Mouse (Mus musculus): ENCODE results near the gene Pde4d. TPM values are rescaled to one million over a fixed set of nuclear protein-coding genes. Genes with fewer than 3 reads are reported as not detected.

The Pde4d gene
- total RNA-seq, 1 experiment from 2014 or later: 18.9 TPM

DNA sequence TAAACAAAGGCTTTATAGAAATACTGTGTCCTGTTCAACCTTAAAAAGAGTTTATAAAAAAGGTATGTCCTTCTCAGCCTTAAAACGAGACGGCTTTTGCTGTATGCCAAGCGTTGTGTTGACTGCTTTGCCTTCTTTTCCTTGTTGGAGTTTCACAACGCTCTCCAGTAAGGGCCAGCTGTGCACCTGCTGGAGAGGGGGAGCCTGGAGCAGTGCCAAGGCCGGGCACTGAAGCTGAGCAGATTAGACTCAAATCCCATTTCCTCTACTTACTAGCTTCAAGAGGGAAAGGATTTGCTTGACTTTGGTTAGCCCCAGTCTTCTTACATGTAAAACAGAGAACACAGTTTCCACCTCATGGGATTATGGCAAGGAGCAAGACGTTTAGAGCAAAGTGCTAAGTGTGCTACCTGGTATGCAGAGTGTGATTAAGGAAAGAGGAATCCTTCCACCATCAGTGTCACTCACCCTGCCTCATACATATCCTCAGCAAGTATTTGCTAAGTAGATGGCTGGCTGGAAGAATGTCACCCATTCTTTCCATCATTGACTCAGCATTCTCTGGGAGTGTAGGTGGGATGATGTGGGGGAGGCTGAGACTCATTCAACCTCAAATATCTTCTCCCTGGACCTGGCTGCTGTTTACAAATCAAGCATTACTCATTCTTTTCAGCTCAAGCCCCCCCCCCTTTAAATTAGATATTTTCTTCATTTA is 149.6 kb downstream of the Pde4d start:
- no peak for DNase-seq

DNA sequence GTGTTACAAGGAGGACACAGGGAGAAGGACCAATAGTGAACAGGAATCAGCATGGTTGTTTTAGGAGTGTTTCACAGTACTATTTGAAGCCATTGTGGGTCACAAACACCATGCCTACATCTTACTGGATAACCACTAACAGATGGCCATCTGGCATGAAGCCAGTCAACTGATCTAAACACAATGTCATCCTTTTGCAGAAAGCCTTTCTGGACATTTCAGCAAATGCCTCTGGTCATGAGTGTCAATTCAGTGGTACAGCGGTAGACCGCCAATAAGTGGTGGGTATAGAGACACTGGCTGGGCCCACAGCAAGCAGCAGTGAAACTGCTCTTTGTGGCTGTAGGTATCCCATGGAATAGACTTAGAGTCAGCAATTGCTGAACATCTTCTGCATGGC is 151.3 kb downstream of the Pde4d start:
- DNase-seq: no peak

DNA sequence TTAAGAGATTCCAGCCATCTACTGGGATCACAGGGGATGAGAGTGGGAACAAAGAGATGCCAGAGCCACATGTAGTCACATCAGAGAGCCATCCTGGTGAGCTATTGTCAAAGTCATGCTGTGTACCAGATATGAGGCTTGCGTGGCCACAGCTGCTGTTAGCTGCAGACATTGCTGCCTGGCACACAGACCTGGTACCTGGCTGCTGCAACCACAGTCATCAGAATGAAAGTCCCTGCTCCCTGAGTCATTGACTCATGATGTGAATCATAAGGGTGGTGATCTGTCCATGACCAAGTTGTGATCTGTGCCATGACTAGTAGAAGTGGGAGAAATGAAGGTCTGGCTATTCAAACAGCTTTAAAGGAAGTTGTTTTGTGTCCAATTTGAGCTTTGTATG is 153.8 kb downstream of the Pde4d start:
- DNase-seq: no peak

DNA sequence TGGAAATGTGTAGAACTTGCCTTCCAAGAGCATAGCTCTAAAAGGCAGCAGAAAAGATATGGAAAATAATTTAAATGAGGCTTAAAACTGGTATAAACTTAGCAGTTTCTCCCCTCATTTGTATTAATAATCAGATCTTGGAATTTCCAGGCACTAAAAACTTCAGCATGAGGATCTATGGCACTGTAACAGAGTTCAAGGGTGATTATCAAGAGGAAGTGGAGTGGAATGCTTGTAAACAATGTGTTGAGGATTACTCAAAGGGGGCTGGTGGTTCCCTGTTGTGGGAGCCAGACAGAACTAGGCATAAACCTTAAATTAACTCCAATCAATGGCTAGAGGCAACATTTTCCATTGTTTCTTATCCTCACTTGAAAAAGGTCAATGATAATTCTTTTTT is 154.5 kb downstream of the Pde4d start:
- no peak for DNase-seq

DNA sequence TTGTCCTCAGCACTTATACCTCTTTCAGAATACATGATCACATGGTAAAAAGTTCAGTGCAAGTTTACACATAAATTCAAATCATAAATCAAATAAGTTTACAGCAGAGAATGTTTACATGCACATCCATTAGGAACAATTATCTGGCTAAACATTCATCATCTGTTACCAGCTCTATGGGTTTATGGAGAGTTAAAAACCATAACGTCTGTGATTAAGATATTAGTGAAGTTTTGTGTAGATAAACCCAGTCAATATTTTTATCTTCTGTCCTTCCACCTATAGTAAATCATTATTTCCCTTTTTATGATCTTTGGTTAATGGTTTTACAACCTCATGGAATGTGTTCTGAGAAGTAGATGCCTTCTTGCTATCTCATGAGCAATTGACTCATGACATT is 168.5 kb downstream of the Pde4d start:
- no peak for DNase-seq

DNA sequence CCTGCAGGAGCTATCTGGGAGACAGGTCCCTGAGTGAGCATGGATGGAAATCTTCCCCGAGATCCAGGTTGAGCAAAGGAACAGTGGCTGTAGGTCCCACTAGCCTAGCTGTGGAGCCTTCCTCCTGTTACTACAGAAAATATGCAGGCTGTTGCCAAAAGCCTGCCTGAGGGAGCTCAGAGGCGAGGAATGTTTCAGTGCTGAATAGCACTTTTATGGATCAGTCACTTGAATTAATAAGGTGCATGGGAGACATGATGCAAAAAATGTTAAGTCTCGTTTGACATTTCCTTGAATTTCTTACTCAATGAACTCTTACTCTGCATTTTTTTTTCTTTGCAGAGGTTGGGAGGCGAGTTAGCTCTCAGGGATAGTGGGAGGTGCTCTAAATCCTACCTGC is 172.9 kb downstream of the Pde4d start:
- no peak for DNase-seq

DNA sequence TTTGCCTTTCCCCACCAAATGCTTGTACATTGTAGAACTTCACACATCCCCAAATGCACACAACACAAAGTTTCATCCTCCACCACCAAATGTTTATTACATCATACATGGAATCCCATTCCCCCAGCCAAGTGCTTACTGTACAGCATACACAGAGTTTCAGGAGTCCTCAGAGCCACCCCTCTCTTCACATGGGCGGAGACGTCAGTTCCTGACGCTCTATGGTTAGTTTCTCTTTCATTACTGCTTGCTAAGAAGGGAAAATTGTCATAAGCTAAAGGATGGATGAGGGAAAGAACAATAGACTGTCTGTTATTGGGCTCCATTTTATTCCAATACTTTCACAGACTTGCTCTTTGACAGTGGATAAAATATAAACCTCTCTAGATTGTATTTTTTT is 174.2 kb downstream of the Pde4d start:
- no peak for DNase-seq

DNA sequence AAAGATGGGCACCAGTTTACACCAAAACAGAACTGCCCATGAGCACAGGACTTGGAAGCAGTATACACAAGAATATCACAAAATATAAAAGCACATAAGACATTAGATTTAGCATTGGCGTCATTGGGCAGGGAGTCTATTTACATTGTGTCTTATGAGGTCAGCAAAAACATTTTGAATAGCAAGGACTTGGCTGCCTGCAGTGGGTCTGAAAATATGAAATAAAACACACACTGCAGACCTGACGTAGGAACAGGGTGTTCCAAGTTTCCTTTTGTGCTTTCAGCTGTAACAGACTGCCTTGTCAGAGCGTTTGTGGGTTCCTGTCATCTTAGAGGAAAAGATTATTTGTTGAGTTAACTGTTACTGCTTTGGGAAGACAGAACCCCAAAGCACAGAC is 176.4 kb downstream of the Pde4d start:
- no peak for DNase-seq

DNA sequence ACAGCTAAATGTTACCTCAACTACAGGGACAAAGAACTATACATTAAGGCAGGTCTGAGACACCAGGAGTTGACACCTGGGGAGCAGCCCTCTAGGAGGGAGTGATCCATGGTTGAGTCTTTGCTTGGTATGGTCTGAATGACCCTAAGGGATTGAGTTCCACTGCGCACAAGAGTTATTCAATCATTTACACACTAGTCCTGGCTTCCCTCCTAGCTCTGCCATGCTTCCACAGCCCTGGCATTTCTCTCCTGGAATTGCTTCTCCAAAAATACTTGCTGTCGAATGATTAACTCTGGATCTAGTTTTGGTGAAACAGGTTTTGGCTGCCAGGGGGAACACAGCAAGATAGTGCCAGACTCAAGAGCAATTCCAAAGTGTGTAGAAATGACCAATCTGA is 178.8 kb downstream of the Pde4d start:
- DNase-seq: no peak

DNA sequence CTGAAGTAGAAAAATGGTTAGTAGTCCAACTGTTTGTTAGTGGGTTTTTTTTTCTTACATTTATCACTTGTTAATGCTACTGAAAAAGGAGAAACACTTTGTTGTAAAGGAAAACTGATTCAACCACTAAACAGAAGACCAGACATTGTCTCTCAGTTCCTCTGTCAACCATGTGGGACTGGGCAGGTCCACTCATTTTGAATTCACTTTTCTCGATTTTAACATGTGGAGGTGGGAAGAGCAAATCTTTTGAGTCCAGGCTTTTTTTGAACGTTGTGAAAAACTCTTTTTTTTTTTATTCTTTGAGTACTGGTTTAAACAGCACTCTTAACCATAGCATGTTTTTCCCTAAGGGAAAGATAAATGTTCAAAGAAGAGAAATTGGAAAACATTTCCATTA is 180.8 kb downstream of the Pde4d start:
- DNase-seq: no peak

DNA sequence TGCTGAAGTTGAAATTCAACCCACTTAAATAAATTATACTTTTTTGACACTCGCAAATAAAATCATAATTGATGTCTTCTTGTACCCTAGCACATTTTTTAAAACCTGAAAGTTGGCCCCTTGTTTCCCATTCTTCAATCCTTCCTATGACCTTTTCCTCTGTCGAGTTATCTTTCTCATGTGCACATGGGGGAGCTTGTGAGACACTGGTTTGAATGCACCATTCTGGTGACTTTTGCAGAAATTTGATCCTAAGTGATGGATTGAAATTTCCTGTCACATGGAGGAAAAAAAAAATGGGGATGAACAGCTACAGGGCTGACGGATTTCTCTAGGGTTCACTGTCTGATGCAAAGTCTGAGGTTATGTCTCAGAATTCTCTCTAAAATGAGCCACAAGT is 181.5 kb downstream of the Pde4d start:
- DNase-seq: no peak

DNA sequence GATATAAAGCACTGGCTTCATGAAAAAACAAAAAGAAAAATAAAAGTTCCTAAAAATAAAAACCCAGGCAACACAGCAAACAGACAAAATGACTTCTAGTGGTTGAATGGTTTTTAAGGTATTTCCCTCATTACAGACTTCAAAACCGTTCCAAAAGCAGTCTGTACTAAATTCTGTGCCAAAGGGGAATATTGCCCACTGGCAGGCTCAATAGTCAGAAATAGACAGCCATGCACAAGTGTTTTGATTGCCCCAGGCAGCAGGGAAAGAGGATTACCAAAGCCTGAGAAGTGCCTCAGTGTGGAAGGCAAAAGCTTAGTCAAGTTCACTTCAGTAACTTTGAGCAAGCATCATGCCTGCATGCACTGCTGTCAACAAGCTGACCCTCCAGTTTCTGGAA is 186.8 kb downstream of the Pde4d start:
- no peak for DNase-seq

DNA sequence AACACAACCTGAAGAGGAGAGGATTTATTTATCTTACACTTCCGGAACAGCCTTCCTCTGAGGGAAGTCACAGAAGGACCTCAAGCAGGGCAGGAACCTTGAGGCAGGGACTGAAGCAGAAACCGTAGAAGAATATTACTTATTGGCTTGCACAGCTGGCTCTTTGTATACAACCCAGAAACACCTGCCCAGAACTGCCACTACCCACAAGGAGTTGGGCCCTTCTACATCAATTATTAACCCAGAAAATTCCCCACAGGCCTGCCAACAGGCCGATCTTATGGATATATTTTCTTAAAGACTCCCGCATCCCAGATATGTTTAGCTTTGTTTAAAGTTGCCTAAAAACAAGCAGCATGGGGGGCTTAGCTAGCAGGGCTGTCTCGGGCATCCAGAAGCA is 192.5 kb downstream of the Pde4d start:
- DNase-seq: no peak

DNA sequence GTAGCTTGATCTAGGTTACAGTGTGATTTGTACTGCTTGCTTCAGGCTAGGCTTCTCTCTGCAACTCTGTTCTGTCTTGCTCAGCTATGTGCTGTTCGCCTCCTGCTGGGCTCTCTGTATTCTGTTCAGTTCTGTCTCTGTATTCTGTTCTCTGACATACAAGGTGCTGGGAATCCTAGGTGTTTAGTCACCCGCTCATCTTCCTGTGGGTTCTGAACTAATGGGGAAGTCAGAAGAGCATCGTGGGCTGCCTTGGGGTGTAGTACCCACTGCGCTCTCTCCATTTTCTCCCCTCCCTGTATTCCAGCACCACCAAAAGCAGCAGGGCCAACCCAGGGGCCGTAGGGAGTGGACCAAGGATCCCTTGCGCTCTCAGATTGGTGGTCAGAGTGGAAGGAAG is 197.1 kb downstream of the Pde4d start:
- no peak for DNase-seq

DNA sequence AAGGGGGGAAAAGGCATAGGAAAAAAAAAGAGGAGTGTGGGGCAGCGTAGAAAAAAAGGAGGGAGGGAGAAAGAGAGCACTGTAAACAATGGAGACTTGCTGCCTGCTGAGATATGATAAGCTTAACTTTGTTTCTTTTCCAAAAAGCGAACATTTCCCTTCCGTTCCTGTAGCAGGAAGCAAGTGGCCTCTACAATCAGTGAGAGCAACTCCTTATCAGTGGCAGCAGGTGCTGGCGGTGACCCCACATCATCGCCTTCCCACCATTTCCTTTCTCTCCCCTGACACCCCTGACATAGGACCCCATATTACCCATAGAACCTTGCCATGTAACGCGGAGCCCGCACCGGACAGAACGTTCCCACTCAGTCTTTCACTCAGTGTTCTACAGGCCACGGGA is 197.5 kb downstream of the Pde4d start:
- DNase-seq: no peak

DNA sequence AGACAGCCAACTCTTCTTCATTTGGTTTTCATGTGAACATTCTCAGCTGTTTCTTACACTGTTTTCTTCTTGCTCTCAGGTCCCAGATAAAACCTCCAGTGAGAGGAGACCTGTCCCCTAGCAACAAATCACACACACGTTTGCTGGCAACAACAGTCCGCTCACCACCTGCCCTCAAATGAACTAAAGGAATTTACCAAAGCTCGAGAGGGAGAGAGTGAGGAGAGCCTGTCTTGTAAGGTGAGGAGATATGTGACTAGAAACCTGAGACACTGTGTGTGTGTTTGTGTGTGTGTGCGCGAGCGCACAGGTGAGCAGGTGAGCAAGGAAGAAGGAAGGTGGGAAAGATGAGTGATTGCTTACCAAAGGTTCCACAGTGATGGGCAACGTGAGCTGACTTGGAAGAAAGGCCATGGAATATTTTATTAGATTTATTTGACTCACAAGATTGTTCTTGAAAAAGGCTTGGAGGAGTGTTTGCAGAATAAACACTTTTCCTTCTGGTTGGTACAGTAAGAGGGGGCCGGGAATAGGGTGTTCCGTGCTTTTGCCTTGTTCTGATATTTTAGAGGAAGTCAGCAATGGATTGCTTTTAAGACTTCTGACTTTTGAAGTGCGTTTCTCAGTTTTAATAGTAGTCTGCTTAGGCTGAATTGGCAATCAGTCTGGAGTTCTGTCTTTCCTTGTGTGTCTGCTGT is 204.4 kb downstream of the Pde4d start:
- DNase-seq: no peak

DNA sequence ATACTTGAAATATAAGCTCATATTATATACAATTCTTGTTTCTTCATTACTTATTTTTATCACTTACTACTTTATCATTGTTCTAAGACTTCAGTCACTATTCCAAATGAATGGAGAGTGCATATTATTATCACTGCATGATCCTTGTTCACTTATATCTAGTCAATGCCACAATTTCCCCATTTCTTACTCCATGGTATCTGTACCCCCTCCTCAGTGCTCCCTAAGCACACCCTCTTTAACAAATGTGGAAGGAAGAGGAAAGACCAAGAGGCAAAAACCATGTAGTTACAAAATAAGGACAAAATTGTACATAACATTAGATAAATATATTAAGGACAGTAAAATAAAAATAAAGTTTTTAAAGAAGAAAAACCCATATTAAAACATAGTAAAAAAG is 216.8 kb downstream of the Pde4d start:
- DNase-seq: no peak

DNA sequence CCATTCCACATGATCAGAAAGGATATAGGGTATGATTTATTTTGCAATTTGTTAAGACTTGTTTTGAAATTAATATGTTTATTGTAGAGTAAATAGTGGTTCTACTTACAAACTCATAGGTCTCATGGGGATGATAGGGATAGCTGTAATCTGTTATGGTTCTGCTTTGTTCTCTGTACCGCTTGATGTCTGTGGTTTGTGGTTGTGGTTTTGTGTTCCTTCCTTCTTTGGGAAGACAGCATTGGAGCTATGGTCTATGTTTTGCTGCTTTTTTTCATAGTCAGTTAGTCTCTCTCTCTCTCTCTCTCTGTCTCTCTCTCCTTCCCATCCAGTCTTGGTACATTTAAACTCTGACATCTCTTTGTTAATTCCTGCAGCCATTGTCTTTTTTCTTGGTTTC is 217.3 kb downstream of the Pde4d start:
- no peak for DNase-seq

DNA sequence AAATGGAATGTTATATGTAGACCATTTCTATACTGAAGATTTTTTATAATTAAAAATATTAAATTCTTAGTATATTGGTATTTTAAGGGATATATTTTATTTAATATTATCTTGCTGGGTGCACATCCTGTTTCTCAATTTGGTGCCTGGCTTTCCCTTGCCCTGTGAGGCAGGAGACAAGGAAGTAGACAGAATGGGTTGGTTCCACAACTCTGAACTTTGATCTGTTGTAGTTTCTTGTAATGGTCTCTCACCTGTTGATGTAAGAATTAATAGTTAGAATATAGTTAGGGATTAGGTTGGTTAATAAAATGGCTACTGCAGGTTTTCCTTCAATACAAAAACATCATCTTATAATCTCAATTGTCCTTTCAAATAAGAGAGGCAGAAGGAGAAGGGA is 227.3 kb downstream of the Pde4d start:
- no peak for DNase-seq

DNA sequence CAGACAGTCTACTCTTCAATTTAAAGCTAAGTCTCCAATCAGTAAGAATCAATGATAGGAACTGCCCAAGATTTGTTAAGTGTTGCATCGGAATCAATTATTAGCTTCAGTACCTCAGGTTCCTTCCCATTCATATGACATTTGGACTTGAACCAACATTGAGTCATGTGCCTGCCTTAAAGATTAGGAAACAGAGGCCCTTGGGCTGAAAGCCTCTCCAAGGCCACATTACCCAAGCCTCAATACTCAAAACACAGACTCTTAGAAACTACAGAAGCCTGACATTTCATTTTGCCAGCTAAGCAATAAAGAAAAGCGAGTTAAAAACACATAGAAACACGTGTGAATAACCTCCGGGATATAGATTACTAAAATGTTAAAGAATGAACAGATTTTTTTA is 233.3 kb downstream of the Pde4d start:
- DNase-seq: no peak

DNA sequence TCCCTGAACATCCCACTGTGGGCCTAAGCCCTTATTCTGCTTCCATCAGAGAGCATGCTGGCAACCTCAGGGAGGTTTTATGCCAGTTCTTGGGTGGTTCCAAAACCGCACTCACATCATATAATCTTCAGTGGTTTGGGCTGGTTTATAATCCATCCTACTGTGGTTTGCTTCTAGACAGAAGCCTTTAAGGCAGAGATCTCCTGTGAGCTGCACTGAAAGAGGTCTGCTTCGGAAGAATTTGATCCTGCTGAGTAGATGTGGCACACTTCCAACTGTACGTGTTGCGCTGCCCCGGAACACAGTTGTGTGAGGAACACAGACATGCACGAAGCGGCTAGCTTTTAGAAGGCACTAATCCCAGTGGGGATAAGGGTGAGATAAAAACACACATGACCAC is 236.1 kb downstream of the Pde4d start:
- DNase-seq: no peak

DNA sequence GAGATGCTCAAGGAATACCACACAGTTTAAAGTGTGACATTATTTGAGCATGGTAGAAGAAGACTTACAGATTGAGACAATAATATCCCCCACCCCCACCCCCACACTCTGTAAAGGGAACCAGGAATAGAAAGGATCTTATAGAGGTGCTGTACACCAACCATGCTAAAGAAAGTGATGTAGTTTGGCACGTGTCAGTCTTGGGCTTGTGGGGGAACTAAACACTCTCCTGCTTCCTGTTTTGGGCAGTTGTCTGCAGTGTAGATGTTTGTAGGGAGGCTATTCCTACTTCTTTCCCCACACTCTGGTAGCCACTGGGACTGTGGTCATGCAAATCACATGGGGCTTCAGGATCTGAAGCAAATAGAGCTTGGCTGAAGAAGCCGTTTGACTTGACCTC is 236.5 kb downstream of the Pde4d start:
- DNase-seq: no peak

DNA sequence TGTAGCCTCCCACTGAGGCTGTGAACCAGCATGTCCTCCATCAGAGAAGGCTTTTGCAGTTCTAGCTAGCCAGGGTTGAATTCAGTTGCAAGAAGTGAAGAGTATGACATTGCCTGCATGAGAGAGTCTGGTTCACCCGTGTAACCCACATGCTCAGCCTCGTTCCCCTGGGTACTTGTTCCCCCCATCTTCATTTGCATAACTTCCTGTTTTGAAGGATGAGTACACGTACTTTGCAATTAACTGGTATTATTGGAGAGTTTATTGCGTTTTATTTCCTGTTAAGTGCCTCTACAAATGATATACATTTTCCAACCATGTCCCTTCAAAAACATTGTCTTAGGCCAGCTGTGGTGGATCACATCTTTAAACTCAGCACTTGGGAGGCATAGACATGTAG is 237.1 kb downstream of the Pde4d start:
- DNase-seq: no peak

DNA sequence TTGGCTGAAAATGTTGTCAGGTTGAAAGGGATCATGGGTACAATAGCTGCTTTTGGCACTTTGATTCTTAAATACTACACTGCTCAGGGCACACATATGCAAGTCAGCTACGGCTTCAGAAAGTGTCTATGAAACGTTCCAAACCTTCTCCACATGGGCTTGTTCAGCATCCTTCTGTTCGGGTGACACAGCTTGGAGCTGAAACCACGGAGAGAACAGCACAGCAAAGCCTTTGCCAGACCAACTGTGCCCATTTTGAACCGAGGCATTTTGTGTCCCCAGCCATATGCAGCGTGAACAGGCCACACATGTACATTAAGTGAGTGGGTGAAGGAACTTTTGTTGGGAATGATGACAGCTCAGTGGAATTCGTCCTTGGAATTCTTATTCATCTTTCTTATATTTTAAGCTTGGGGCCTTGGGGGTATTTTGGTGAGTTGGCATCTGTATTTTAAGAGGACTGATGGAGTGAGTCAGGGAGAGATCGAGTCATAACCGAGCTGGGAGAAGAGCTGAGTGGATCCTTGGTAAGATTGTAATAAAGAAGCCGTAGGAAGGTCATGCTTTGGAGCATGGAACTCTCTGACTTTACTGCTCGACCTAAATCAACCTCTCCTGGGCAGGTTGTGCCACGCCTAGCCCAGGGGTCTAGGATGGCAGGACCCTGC is 243.3 kb downstream of the Pde4d start:
- no peak for DNase-seq
